Mouse (Mus musculus) stomach, embryonic 16.5 days (tissue): Measurements from ENCODE around the gene Cfap97d1. TPM values are rescaled to one million over a fixed set of nuclear protein-coding genes. Genes with fewer than 3 reads are reported as not detected.
A peak's percentile ranks its signal among the peaks of the same experiment; 100 is the strongest.

Experiments
- ATAC-seq: fragments of 200-750 bp; cut with Nextera tagmentation; 2 replicates; pipeline ENCODE4 v1.8.0; 2017; ENCODE audit warnings: moderate number of reproducible peaks, moderate TSS enrichment; ENCODE audit not compliant: insufficient read depth, low FRiP score
- H3K27ac ChIP-seq: fragments of 300-500 bp; sonication (generic); 2 replicates; pipeline ENCODE4 v1.5.1; 2014; ENCODE audit warnings: low read length
- H3K27me3 ChIP-seq: fragments of 300-500 bp; sonication (generic); 2 replicates; pipeline ENCODE4 v1.6.1; 2014; ENCODE audit warnings: low read length, control low read depth, mixed read lengths; ENCODE audit not compliant: control insufficient read depth, insufficient read depth
- H3K36me3 ChIP-seq: fragments of 300-500 bp; sonication (generic); 2 replicates; pipeline ENCODE4 v1.6.1; 2014; ENCODE audit warnings: low read length; ENCODE audit not compliant: control insufficient read depth, insufficient read depth
- H3K4me1 ChIP-seq: fragments of 300-500 bp; sonication (generic); 2 replicates; pipeline ENCODE4 v1.6.1; 2014; ENCODE audit warnings: low read length, control low read depth, mixed read lengths; ENCODE audit not compliant: control insufficient read depth, insufficient read depth
- H3K4me2 ChIP-seq: fragments of 300-500 bp; sonication (generic); 2 replicates; pipeline ENCODE4 v1.6.1; 2014; ENCODE audit warnings: low read depth, low read length, mixed read lengths
- H3K4me3 ChIP-seq: fragments of 300-500 bp; sonication (generic); replicated peaks from 2 replicates; pipeline ENCODE4 v1.5.1; 2014; ENCODE audit warnings: mild to moderate bottlenecking, low read length
- H3K9ac ChIP-seq: fragments of 300-500 bp; sonication (generic); 2 replicates; pipeline ENCODE4 v1.6.1; 2014; ENCODE audit warnings: low read length
- H3K9me3 ChIP-seq: fragments of 300-500 bp; sonication (generic); replicated peaks from 2 replicates; pipeline ENCODE4 v1.6.1; 2016; ENCODE audit warnings: low read length, control low read depth; ENCODE audit not compliant: control insufficient read depth
- WGBS: fragments of 180-500 bp; shearing (Covaris S2); extraction: QIAGEN DNeasy Blood & Tissue Kit; methylation state at CpG from one replicate; pipeline ENCODE4 v1.1.7; 2014; 5-methylcytosine and 5-hydroxymethylcytosine counted together
- polyA plus RNA-seq: library from polyadenylated mRNA; unstranded; fragments of >200 nt; fragmentation: Nextera tagmentation; extraction: Ambion mirVana; gene quantifications from 2 replicates; pipeline ENCODE4 v1.2.1, GENCODE M21; 2015

Cfap97d1 gene
- polyA plus RNA-seq, 1 experiment from 2014 or later = not detected

GRCm38 (mm10) chr11:101994100-101994499 is 10.0 kb downstream of the Cfap97d1 start:
- Histone ChIP-seq H3K9ac (no peak overlapping the region), H3K27me3 (no peaks in the 10 kb centered on the region), H3K4me1 (no peaks in the 10 kb centered on the region), H3K27ac (no peak overlapping the region), H3K4me3 (no peak overlapping the region), H3K9me3 (no peaks in the 10 kb centered on the region), H3K4me2 (no peak overlapping the region), H3K36me3 (no peaks in the 10 kb centered on the region)
- ATAC-seq = no peak
- 51% methylated on average over 8 of the region's 8 CpGs for WGBS

DNA sequence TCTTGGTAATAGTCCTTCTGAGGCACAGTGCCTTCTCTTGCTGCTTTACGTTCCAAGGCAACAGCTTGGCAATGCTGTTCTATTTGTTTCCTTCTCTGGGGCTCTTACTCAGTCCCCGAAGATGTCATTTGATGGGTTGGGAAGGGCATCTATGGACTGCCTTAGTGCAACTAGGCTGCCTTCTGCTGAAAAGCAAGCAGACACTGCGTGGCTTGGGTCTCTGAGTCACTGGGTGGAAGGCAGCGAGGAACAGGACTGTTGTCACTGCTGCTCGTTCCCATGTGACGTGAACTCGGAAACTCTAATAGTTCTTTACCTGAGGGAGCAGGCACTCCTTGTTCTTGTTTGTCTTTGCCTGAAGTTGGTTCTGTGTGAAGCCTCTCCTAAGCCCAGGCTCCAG is 11.9 kb downstream of the Cfap97d1 start:
- H3K9me3 ChIP-seq = no peaks in the 10 kb centered on the region
- H3K27me3 ChIP-seq = no peaks in the 10 kb centered on the region
- ATAC-seq = no peak
- WGBS = 77% methylated on average over 7 of the region's 7 CpGs
- H3K4me1 ChIP-seq = no peaks in the 10 kb centered on the region
- 0 out of 2 replicates have a peak overlapping the region, but pooled peaks have one; percentile 16 for H3K27ac ChIP-seq
- no peak overlapping the region for H3K4me3 ChIP-seq
- H3K36me3 ChIP-seq = no peaks in the 10 kb centered on the region
- no peak overlapping the region for H3K4me2 ChIP-seq
- no peak overlapping the region for H3K9ac ChIP-seq

- Histone ChIP-seq H3K27me3 (no peaks in the 10 kb centered on the region), H3K9me3 (no peaks in the 10 kb centered on the region), H3K9ac (no peak overlapping the region), H3K4me2 (no peak overlapping the region), H3K4me3 (no peak overlapping the region), H3K36me3 (no peaks in the 10 kb centered on the region), H3K27ac (no peak overlapping the region), H3K4me1 (no peaks in the 10 kb centered on the region)
- ATAC-seq = no peak
- WGBS = 42% methylated on average over 5 of the region's 5 CpGs
Observed at GRCm38 (mm10) chr11:101998258-101998657, 14.2 kb downstream of the Cfap97d1 start.

- no peak overlapping the region for H3K4me2 ChIP-seq
- ATAC-seq = no peak
- no peak overlapping the region for H3K27ac ChIP-seq
- H3K4me3 ChIP-seq = no peak overlapping the region
- WGBS = 62% methylated on average over 4 of the region's 4 CpGs
- no peaks in the 10 kb centered on the region for H3K4me1 ChIP-seq
- H3K36me3 ChIP-seq = no peaks in the 10 kb centered on the region
- H3K9ac ChIP-seq = no peak overlapping the region
- no peaks in the 10 kb centered on the region for H3K27me3 ChIP-seq
- 0 out of 2 replicates have a peak, but pooled peaks cover 3% of the 10 kb centered on the region for H3K9me3 ChIP-seq
Observed at GRCm38 (mm10) chr11:101999466-101999865, 15.4 kb downstream of the Cfap97d1 start.

- Histone ChIP-seq H3K4me2 (no peak overlapping the region), H3K27ac (no peak overlapping the region), H3K4me3 (no peak overlapping the region), H3K27me3 (no peaks in the 10 kb centered on the region), H3K36me3 (no peaks in the 10 kb centered on the region), H3K9ac (no peak overlapping the region), H3K4me1 (no peaks in the 10 kb centered on the region), H3K9me3 (0 out of 2 replicates have a peak, but pooled peaks cover 3% of the 10 kb centered on the region)
- 91% methylated on average over 8 of the region's 8 CpGs for WGBS
- no peak for ATAC-seq
Observed at GRCm38 (mm10) chr11:102004251-102004650, 20.2 kb downstream of the Cfap97d1 start.

DNA sequence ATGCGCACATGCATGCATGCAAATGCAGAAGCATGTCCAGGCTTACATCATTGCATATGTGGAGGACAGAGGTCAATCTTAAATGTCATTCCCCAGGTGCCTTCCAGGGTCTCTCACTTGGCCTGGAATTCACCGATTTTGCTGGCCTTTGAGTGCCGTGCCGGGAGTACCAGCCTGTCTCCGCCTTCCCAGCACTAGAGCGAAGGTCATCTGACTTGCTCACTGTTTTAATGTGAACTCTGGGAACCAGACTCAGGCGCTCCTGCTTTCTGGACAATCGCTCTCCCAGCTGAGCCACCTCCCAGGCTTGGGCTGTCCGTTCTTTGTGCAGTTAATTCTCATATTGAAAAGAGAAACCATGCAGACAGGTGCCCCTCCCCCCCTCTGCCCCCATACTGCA is 22.2 kb downstream of the Cfap97d1 start:
- Histone ChIP-seq H3K36me3 (no peaks in the 10 kb centered on the region), H3K4me2 (no peak overlapping the region), H3K4me3 (no peak overlapping the region), H3K4me1 (no peaks in the 10 kb centered on the region), H3K27ac (no peak overlapping the region), H3K27me3 (no peaks in the 10 kb centered on the region), H3K9ac (no peak overlapping the region), H3K9me3 (0 out of 2 replicates have a peak, but pooled peaks cover 3% of the 10 kb centered on the region)
- WGBS = 68% methylated on average over 9 of the region's 9 CpGs
- ATAC-seq = no peak

DNA sequence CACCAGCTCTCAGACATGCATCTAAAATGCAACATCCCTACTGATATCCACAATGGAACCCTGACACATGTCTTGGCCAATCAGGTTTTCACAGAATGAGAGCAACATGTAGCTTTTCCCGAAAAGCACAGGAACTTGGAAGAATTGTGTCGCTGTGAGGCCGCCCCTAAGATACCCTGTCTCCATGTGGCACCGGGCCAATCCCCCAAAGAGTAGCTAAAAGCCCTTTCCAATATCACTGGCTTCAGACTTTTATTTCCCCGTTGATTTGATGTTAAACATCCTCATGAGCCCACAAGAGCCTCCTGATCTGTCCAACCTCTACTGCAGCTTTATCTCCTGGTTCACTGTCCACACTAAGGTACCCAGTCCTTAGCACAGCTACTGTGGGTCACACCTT is 22.6 kb downstream of the Cfap97d1 start:
- WGBS = 79% methylated on average over 5 of the region's 5 CpGs
- H3K27me3 ChIP-seq = no peaks in the 10 kb centered on the region
- H3K9me3 ChIP-seq = 0 out of 2 replicates have a peak, but pooled peaks cover 3% of the 10 kb centered on the region
- no peak overlapping the region for H3K4me3 ChIP-seq
- H3K4me2 ChIP-seq = no peak overlapping the region
- no peak for ATAC-seq
- no peak overlapping the region for H3K9ac ChIP-seq
- H3K4me1 ChIP-seq = no peaks in the 10 kb centered on the region
- H3K27ac ChIP-seq = no peak overlapping the region
- H3K36me3 ChIP-seq = no peaks in the 10 kb centered on the region

GRCm38 (mm10) chr11:102008372-102008771 is 24.3 kb downstream of the Cfap97d1 start:
- no peaks in the 10 kb centered on the region for H3K27me3 ChIP-seq
- H3K27ac ChIP-seq = no peak overlapping the region
- no peaks in the 10 kb centered on the region for H3K36me3 ChIP-seq
- 0 out of 2 replicates have a peak, but pooled peaks cover 3% of the 10 kb centered on the region for H3K9me3 ChIP-seq
- H3K4me2 ChIP-seq = no peak overlapping the region
- 0 out of 2 replicates have a peak, but pooled peaks have one; percentile 41 for ATAC-seq
- no peak overlapping the region for H3K9ac ChIP-seq
- 91% methylated on average over 8 of the region's 8 CpGs for whole genome bisulfite sequencing
- H3K4me3 ChIP-seq = no peak overlapping the region
- H3K4me1 ChIP-seq = no peaks in the 10 kb centered on the region

GRCm38 (mm10) chr11:102008954-102009637 is 25.0 kb downstream of the Cfap97d1 start:
- H3K27ac ChIP-seq = no peak overlapping the region
- H3K4me1 ChIP-seq = no peaks in the 10 kb centered on the region
- no peaks in the 10 kb centered on the region for H3K36me3 ChIP-seq
- WGBS = 72% methylated on average over 15 of the region's 15 CpGs
- 0 out of 2 replicates have a peak, but pooled peaks cover 3% of the 10 kb centered on the region for H3K9me3 ChIP-seq
- no peak overlapping the region for H3K4me2 ChIP-seq
- no peak overlapping the region for H3K9ac ChIP-seq
- ATAC-seq = 0 out of 2 replicates have a peak, but pooled peaks have one; percentile 23
- no peaks in the 10 kb centered on the region for H3K27me3 ChIP-seq
- H3K4me3 ChIP-seq = no peak overlapping the region
